Mouse (Mus musculus): ENCODE data around the gene Tcf3. TPM values are rescaled to one million over a fixed set of nuclear protein-coding genes. Genes with fewer than 3 reads are reported as not detected.
A peak's percentile ranks its signal among the peaks of the same experiment; 100 is the strongest.

The Tcf3 gene
- total and polyA plus RNA-seq, 3 experiments, result 146 to 223 (median 207) TPM

- Histone ChIP-seq H3K27ac (ENCODE audit: insufficient read depth, low read depth) (no peak overlapping the region), H3K9ac (ENCODE audit: insufficient read depth, low read depth) (no peak overlapping the region), H3K79me2 (replicated peaks; ENCODE audit: control insufficient read depth, extremely low read depth, insufficient read depth, poor library complexity, severe bottlenecking) (no peaks in the 10 kb centered on the region), H3K27me3 (replicated peaks) (peaks cover 3% of the 10 kb centered on the region), H3K4me2 (ENCODE audit: insufficient read depth, low read depth, poor library complexity, severe bottlenecking) (no peak overlapping the region), H3K4me1 (ENCODE audit: control insufficient read depth in 1 of 2, insufficient read depth in 2 of 2) (peaks cover 6 to 12% of the 10 kb centered on the region in 2 experiments), H3K36me3 (replicated peaks in 1 of 2; ENCODE audit: control insufficient read depth in 1 of 2, insufficient read depth in 1 of 2, low read length in 1 of 2) (peaks cover 4 to 13% of the 10 kb centered on the region in 2 experiments), H3K9me3 (replicated peaks; ENCODE audit: low read length) (peaks cover 9% of the 10 kb centered on the region), H3K4me3 (replicated peaks in 1 of 3; ENCODE audit: low read depth in 2 of 3, low read length in 2 of 3, poor library complexity in 1 of 3) (no peak overlapping the region)
- TF ChIP-seq PAX5 (IDR thresholded peaks at IDR 0.05; ENCODE audit: low read length), result no peak
- no peak for TF ChIP-seq SIN3A (IDR thresholded peaks at IDR 0.05; ENCODE audit: low read length)
- TF ChIP-seq CHD2 (IDR thresholded peaks at IDR 0.05; ENCODE audit: low read length), result no peak
- no peak for TF ChIP-seq POLR2AphosphoS2 (IDR thresholded peaks at IDR 0.05; ENCODE audit: low read depth, low read length)
- TF ChIP-seq ZKSCAN1 (IDR thresholded peaks at IDR 0.05; ENCODE audit: borderline replicate concordance, low read depth, low read length), result no peak
- TF ChIP-seq E2F4 (IDR thresholded peaks at IDR 0.05; ENCODE audit: insufficient replicate concordance, low read depth, low read length), result no peak
- no peak for TF ChIP-seq POLR2A (IDR thresholded peaks at IDR 0.05; ENCODE audit: low read depth, low read length)
- TF ChIP-seq MAX (IDR thresholded peaks at IDR 0.05; ENCODE audit: low read length), result no peak
- TF ChIP-seq CTCF (conservative IDR thresholded peaks at IDR 0.05 in 1 of 2, IDR thresholded peaks at IDR 0.05 in 1 of 2; ENCODE audit: low read depth in 2 of 2, low read length in 2 of 2), result peak; percentile 65 to 99
- TF ChIP-seq SMC3 (IDR thresholded peaks at IDR 0.05; ENCODE audit: low read depth, low read length), result peak; percentile 88
- peak; percentile 99 for TF ChIP-seq ZNF384 (IDR thresholded peaks at IDR 0.05; ENCODE audit: low read depth, low read length)
- no peak for TF ChIP-seq USF1 (IDR thresholded peaks at IDR 0.05; ENCODE audit: low read depth, low read length)
- TF ChIP-seq JUND (conservative IDR thresholded peaks at IDR 0.05; ENCODE audit: low read depth, low read length), result no peak
- TF ChIP-seq BHLHE40 (IDR thresholded peaks at IDR 0.05; ENCODE audit: low read depth, low read length), result no peak
- TF ChIP-seq JUN (IDR thresholded peaks at IDR 0.05; ENCODE audit: insufficient read depth, low read depth, low read length), result no peak
- no peak for TF ChIP-seq IRF4 (IDR thresholded peaks at IDR 0.05; ENCODE audit: low read depth, low read length)
- TF ChIP-seq RAD21 (IDR thresholded peaks at IDR 0.05; ENCODE audit: low read depth, low read length), result peak; percentile 90
- TF ChIP-seq MXI1 (IDR thresholded peaks at IDR 0.05; ENCODE audit: low read depth, low read length), result peak; percentile 24; the same call in 1 of the 2 replicates
- TF ChIP-seq ZC3H11A (IDR thresholded peaks at IDR 0.05; ENCODE audit: low read depth, low read length), result peak; percentile 66
- no peak for TF ChIP-seq ELF1 (IDR thresholded peaks at IDR 0.05; ENCODE audit: low read depth, low read length)
- TF ChIP-seq RCOR1 (conservative IDR thresholded peaks at IDR 0.05; ENCODE audit: low read depth, low read length), result no peak
- TF ChIP-seq NRF1 (IDR thresholded peaks at IDR 0.05; ENCODE audit: low read depth, low read length), result no peak
- TF ChIP-seq GABPA (IDR thresholded peaks at IDR 0.05; ENCODE audit: insufficient replicate concordance, low read depth, low read length), result no peak
- no peak for TF ChIP-seq TCF12 (IDR thresholded peaks at IDR 0.05; ENCODE audit: low read depth, low read length)
- TF ChIP-seq MYC (IDR thresholded peaks at IDR 0.05; ENCODE audit: low read depth, low read length), result no peak
- dilution Hi-C loops (cut with MboI; ENCODE audit: extremely low pct_ligation_motif_present, extremely low pct_unique_long_range_greater_than_20kb, low sequenced_read_pairs) (no loop called here), in situ Hi-C loops (cut with MboI; ENCODE audit: low pct_ligation_motif_present, low pct_unique_long_range_greater_than_20kb, low sequenced_read_pairs) (no loop called here)
- peak; percentile 94 for DNase-seq (ENCODE audit: extremely low read depth)
Measured at GRCm38 (mm10) chr10:80376160-80376559, 57.3 kb downstream of the Tcf3 start.

All from CH12.LX (cell line).